Mouse (Mus musculus) lung, adult 18-20 months (tissue): Measurements from ENCODE around the gene Hnrnph1.
"Not testable (repeated sequence)": the region's sequence is repeated elsewhere in the genome, so short reads cannot be mapped to it uniquely, and the experiment has no call there.

Experiments used
- DNase-seq, 2 experiments: peaks; one replicate each; pipeline ENCODE4 v3.0.0; 2022; ENCODE audit warnings: mixed read lengths in 2 of 2

The Hnrnph1 gene

DNA sequence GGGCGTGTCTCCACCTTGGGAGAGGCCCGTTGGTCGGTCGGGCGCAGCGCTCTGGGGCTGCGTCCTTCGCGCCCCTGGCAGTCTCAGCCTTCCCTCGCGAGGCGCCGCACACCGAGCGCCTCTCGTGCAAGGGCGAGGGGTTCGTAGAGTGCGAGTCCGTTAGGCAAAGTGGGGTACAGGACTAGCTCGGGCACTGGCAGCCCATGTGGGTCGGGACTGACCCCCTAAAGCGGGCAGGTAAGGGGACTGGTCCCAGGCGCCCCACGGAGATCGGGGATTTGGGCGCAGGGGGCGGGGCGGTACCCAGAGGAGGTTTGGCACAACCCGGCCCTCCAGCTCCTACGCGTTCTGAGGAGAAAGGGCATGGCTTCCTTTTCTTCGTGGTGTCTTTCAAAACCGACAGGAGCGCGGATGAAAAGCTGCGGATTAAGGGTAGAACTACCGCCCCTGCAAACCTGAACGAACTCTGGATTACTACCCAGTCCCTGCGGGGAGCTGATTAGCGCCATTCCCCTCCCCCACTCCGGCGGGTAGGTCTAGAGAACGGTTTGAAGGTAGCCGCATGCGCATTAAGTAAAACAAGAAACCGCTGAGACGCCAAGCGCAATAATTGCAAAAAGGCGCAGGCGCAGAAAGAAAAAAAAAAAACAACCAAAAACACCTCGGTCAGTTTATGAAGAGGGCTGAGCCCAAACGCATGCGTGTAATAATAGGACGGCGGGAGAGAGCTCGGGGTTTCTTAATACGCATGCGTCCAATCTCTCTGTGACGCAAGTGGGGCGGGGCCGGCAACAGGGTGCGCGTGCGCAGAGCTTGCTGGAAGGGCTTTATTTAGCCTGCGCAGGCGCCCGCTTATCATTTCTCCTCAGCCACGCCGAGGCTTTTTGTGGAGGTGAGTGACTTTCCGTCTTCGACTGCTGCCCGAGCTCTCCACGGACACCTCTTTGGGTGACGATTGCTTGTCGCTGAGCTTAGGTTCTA, at the start of gene Hnrnph1:
Gene Hnrnph1, plus strand, starts transcription at position 80 of the 981 bp plus-strand sequence.
- peak; percentile 98 for DNase-seq

DNA sequence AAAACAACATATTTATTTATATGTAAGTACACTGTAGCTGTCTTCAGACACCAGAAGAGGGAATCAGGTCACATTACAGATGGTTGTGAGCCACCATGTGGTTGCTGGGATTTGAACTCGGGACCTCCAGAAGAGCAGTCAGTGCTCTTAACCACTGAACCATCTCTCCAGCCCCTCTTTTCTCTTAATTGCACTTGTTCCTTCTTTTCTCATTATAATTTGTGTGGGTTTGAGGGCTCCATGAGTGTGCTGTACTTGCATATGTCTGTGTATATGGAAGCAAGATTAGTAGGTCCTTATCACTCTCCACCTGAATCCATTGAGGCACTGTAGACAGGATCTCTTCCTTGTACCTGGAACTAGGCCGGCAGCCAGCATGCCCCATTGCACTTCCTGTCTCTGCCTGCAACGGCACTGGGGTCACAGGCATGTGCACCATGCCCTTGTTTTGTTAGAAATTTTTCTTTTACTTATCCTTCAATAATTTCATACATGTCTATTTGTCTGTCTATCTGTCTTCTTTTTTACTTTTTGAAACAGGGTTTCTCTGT, 48.6 kb upstream of the Hnrnph1 start:
- no peak for DNase-seq

DNA sequence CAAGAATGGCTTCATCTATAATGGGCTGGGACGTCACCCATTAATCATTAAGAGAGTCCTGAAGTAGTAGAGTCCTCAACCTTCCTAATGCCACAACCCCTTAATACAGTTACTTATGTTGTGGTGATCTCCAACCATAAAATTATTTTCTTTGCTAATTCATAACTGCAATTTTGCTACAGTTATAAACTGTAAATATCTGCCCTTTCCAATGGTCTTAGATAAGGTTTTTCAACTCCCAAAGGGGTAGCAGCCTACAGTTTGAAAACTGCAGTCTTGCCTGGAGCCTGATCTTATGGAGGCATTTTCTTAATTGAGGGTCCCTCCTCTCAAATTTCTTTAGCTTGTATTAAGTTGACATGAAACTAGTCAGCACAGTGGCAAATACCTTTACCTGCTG, 47.4 kb upstream of the Hnrnph1 start:
- DNase-seq: no peak

DNA sequence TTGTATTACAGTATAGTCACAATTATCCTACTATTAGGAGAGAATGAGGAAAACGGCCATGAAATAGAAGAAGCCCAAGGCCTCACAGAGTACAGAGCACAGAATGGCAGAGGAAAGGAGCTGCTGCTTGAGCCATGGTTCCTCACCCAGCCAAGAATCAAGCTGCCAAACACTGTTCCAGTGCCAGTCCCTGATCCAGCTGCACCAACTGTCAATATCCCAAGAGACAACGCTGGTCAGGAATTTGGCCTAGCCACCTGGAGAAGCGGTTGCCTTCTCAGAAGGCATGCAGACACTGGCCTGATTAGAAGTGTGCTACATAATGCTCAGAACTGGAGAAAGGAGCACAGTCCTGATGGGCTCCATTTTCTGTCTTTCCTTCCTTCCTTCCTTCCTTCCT, 43.6 kb upstream of the Hnrnph1 start:
- DNase-seq: no peak

DNA sequence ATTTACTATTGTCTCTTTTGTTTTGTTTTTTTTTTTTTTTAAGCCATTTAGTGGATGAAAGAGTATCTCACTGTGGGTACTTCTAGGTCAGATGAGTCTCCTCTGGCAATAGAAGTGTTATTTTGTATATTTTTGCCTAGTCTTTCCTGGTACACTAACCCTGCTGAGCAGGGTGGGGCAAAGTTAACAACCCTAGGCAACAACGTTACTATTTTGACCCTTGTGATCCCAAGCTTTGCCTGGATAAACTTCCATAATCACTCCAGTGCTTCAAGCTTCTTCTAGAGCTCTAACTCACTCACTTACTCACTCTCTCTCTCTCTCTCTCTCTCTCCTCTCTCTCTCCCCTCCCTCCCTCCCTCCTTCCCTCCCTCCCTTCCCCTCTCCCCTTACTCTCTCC, 40.7 kb upstream of the Hnrnph1 start:
- no peak for DNase-seq

DNA sequence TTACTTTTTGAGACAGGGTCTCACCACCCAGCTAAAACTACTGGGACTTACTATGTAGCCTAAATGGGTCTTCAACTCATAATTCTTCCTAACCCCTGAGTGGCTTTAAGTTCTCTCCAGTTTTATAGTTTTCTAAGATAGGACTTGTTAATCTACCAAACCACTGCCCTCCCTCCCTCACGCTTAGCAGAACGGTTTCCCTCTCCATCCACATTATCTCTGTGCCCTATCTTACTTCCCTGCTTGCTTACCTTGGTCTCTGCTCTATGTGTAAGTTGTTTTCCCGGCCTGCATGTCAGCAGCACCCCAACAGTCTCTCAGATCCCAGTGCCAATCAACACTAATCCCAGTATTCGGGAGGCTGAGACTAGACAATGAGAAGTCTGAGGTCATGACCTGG, 39.9 kb upstream of the Hnrnph1 start:
- no peak for DNase-seq

DNA sequence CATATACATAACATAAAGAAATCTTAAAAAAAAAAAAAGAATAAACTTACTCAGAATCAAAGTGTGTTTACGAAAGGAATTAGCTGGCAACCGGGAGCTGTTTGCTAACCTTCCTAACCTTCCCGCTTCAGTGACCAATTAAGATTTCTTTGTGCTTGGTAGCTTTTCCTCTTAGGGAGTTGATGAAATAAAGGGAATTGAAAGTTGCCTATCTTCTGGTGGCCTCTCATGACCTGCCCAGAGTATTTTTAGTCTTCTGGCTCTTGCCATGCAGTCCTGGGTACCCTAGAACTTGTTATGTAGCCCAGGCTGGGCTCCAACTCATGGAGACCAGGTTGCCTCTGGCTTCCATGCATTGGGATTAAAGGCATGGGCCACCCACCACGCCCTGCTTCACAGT, 31.3 kb upstream of the Hnrnph1 start:
- DNase-seq: no peak

DNA sequence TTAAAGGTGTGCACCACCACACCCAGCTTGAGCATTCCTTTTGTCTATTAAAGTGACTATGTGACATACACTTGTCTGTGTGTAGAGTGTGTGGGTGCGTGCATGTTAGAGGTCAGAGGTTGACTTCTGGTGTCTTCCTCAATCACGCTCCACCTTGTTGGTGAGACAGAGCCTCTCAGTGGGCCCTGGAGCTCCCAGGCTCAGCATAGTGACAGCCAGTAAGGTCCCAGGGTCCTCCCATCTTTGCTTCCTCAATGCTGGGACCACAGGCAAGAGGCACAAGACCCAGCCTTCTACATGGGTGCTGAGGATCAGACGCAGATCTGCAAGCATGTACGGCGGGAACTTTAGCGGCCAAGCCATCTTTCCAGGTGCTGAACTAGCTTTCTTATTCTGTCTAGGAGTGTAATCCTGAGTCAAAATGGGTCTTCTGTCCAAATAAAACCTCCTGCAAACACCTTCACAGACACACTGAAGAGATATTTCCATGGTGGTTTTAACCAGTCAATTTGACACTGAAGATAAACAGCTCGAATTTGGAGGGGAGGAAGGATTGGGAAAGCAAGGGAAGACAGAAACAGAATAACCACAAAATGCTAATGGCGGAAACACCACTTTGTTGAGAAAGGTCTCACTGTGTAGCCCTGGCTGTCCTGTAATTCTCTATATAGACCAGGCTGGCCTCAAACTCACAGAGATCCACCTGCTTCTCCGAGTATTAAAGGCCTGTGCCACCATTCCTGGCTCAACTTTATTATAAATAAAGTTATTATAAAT, 30.3 kb upstream of the Hnrnph1 start:
- no peak for DNase-seq

DNA sequence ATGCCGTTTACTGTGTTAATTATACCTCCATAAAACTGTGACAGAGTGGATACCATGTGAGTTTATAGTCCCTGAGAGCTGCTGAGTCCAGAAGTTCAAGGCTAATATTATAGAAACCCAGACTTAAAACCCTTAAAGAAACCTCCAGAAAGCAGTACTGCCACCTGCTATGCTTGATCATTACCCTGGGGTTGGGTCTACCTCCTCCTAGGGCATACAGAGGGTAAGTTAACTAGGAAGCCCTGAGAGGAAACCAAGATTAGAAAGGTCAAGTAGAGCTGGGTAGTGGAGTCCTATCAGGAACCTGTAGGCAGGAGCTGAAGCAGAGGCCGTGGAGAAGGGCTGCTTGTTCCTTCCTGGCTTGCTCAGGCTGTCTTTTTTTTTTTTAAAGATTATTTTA, 24.6 kb upstream of the Hnrnph1 start:
- no peak for DNase-seq

DNA sequence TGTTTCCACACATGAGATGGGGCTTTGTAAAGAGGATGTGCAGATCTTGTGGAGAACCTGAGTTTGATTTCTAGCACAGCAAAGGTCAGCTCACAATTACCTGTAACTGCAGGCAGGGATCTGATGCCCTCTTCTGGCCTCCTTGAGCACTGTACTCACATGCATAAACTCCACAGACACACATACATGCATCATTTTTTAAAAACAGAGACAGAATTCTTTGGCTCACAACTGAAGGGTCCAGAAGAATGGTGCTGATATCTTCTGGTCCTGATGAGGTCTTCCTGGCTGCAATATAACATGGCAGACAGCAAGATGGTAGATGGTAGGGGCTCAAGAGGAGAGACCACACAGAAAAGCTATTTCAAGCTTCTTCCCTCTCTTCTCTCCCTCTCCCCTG, 22.6 kb upstream of the Hnrnph1 start, which contains the start of gene Cby3:
Gene Cby3, plus strand, starts transcription at position 301 of the 400 bp plus-strand sequence.
- DNase-seq: no peak

DNA sequence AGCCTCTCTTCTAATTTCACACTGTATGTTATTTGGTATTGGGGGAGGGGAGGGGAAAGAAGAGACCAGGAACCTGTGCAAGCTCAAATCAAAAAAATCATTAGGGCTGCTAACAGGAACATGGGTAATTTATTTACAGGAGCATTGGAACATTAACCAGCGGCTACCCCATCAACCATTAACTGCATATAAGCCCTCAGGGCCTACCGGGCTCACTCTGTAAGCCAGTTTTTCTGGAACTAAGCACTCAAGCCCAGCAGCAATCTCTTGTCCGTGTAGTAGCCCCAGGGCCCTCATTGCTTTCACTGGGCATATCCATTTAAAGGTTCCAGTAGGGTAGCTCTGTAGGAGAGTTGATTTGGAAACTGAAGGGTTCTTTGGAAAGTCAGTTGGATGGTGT, 21.9 kb upstream of the Hnrnph1 start:
- DNase-seq: no peak

DNA sequence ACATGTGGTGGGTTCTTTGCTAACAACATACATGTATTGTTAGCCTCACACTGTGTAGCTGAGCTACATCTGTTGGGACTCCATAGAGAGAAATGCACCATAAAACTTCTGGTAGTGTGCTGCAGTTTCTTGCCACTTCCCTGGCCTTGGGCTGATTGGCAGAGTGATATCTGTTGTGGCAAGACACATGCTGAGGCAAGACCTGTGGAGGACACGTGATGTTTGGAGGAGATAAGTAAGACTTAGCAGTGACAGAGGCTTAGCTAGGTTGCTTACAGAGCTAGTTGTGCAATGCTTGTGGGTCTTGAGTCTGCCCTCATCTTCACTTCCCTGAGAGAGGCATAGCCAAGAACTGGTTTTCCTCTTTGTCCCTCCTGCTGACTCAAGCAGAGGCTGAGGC, 21.4 kb upstream of the Hnrnph1 start:
- no peak for DNase-seq

DNA sequence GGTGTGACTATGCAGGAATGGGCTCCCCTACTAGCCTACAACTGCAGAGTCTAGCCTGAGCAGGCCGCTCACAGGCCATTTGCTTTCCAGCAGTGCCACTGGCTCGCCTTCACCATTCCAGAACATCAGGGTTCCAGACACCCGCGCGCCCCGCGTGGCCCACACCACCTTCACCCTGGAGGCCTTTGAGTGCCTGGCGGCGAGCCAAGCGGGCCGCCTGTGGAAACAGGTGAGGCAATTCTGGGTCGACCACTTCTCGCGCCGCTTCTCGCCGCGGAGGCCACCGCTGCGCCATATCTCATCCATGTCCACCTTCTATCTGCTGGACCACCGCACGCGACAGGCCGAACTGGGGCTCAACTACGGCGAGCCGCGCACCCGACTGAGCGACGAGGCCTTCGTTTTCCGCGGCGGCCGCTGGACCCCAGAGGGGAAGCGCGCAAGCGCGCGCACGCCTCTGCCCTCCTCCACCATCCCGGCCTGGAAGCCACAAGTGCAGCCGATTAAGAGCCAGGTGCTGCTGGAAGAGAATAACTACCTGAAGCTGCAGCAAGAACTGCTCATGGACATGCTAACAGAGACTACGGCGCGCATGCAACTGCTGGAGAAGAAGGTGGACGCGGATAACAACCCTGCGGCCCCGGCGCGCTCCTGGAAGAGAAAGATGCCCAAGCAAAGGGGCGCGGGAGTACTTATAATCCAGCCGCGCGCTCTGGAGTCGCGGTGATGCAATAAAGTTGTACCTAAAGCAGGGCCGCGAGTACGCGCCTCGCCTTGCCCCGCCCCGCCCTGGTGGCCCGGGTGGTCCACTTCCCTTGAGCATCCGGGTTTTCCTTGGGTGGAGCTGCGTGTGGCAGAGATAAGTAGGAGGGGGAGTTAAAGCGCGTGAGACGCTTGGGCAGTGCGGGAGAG, 17.6 kb upstream of the Hnrnph1 start:
- peak; percentile 51 to 71 for DNase-seq

DNA sequence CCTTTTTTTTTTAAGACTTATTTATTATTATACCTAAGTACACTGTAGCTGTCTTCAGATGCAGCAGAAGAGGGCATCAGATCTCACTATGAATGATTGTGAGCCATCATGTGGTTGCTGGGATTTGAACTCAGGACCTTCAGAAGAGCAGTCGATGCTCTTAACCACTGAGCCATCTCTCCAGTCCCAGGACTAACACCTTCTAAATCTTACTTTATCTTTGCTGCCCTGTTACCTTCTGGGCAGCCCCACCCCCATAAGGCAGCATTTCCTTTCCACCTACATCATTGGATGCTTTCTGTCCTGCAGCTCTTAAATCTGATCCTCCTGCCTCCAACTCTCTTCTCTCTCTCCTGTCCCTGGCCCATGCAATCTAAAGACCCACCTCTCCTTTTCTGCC, 15.5 kb upstream of the Hnrnph1 start:
- not testable (repeated sequence) for DNase-seq

DNA sequence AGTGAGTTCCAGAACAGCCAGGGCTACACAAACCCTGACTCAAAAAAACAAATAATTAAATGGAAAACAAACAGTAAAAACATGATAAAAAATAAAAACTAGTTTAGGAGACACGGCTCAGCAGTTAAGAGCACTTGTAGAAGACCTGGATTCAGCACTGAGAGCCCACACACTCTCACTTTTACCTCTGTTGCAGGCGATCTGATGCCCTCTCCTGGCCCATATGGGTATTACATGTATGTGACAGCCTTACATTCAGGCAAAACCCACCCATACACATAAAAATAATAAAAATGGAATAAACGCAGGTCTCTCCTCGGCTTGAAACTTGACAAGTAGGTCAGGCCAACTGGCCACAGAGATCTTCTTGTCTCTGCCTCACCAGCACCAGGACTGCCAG, 12.2 kb upstream of the Hnrnph1 start:
- DNase-seq: peak; percentile 64 to 70

DNA sequence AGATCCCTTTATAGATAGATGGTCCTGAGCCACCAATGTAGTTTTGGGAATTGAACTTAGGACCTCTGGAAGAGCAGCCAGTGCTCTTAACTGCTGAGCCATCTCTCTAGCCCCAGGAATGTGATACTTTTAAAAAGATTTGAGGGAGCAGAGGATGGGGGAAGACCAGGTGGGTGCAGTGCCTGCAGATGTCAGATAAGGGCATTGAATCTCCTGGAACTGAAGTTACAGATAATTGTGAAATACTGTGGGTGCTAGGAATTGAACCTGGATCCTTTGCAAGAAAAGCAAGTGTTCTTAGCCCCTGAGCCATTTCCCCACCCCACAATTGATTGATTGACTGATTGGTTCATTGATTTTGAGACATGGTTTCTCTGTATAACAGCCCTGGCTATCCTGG, 11.5 kb upstream of the Hnrnph1 start:
- no peak for DNase-seq

DNA sequence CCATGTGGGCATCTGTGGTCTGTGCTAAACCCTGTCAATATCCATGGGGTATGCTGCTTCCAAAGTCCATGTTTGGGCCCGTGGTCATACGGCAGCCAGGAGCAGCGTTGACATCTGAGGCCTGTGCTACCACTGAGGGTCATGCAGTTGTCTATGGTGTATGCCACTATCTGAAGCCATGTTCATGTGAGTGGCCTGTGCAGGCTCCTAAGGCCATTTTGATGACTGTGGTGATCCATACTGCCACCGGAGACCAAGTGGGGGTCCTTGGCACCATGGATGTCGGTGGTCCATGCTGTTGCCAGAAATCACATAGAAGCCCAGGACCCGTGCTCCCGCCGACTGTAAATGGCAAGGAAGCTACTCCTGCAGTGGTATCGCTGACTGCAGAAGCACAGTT, 9.3 kb upstream of the Hnrnph1 start:
- no peak for DNase-seq

DNA sequence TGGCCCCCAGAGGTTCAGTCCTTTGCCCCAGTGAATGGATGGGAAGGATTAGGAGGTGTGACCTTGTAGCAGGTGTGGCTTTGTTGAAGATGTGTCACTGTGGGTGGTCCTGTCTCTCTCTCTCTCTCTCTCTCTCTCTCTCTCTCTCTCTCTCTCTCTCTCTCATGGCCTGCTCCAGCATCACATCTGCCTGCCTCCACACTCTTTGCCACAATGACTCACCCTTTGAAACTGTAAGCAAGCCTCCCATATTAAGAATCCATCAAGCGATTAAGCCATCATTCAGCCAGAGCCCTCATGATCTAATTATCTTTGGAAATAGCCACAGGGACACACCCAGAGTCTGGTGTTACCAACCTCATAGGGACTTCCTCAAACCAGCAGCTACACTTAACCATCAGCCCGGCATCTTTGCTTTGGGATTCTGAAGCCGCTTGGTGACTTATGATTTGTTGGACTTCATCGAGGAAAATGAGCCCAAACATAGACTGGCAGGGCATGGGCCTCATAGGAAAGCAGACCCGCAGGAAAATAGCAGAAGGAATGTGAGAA, 7.4 kb upstream of the Hnrnph1 start:
- peak in 1 of 2 experiments; percentile 12 for DNase-seq

DNA sequence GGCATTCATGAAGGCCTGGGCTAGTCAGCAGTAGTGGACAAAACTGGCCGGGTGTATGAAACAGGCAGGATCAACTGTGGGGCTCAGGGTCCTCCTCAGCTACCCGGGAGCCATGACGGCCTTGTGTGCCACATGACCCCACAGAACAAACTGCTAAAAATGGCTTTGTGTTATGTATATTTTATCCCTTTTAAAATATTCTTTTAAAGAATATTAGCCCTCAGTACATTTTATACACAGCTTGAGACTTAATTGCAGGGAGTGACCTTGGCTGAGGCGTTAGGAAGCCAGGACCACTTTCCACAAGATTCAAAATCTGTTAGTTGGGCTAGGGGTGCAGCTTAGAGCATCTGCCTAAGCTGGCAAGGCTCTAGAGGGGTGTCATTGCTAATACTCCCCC, 5.8 kb upstream of the Hnrnph1 start:
- DNase-seq: no peak

DNA sequence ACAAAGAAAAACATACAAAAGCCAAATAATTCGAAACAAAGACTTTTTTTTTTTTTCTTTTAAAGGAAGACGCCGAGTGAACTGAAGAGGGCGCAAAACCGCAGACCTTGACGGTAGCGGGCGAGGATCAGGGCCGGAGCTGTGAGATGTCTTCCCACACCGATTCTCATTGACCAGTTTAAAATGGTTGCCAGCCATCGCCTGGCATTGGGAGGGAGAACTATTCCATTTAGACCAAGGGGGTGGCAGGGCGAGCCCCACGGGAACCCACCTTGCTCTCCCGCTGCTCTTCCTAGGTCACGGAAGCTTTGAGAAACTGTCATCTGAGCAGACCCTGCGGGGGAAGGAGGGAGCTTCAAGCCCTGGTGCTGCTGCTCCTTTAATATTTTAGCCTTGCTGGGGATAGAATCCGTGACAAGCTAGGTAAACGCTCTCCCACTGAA, 5.4 kb upstream of the Hnrnph1 start:
- DNase-seq: peak; percentile 52 to 61

DNA sequence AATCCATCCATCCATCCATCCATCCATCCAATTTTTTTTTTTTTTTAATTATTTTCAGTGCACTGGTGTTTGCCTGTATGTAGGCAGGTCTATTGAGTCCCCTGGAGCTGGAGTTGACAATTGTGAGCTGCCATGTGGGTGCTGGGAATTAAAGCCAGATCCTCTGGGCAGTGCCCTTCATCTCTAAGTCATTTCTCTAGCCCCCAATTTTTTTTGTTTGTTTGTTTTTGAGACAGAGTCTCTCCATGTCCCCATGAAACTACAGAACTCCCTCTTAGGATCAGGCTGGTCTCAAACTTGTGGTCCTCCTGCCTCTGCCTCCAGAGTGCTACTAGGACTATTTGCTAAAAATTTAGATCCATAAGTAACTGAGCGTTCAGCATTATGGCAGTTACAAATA, 4.9 kb upstream of the Hnrnph1 start:
- DNase-seq: no peak

DNA sequence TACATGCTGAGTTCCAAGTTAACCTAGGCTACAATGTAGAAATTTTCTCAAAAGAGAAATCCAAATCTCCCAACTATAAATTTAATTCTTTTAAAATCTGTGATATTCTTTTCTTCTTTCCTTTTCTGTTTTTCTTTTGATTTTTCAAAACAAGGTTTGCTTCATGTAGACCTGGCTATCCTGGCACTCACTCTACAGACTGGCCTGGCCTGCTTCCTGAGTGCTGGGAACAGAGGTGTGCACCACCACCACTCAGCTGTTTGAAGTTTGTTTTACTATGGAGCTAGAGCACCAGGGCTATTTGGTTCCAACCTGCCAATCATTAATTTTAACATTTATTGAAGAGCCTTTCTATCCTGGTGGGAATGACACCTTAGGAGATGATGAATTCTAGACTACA, 3.7 kb upstream of the Hnrnph1 start:
- DNase-seq: no peak
